ENCODE assay signal across 7 mouse cellular contexts in the genomic region with DNA sequence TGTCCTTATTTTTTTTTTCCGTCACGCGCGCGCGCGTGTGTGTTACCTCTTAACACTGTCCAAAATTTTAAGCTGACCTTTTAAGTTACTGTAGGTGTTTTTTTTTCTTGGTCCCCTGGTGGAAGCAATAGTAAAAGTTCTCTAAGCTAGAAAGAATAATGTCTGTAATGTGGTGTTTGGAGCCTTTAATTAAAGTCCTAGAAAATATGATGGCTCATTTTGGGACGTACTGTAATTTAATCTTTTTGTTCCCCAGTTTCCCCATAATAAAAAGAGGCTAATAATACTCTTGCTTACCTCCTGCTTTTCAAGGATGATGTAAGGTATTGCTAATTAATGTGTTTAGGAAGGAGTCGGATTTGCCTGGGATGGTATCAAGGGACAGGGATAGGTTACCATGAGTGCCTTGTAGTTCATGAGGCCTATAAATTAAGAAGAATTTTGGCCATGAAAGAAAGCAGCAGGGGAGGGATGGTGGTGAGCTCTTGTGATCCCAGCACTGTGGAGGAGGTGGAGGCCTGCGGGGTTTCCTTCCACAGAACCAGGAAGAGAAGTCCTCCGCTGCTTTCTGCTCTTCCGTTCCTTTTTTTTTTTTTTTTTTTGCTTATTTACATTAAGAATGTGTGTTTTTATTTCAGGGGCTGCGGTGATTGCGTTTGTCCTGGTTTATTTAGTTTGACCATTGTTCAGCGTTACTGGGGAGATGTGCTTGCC. TPM values are rescaled to one million over a fixed set of nuclear protein-coding genes. Genes with fewer than 3 reads are reported as not detected.
DNase-seq lines count a peak whose midpoint lies in the region; ATAC-seq lines count a peak whose summit lies in the region.

No protein-coding gene starts in this region.

- peak overlapping the region; percentile 72 for H3K4me2 ChIP-seq in embryonic facial prominence, embryonic 14.5 days (ENCODE audit: low read depth, low read length)
- peak overlapping the region; percentile 70 for H3K4me2 ChIP-seq in neural tube, embryonic 13.5 days

- ATAC-seq in megakaryocyte, adult 5-6 weeks (ENCODE audit: poor library complexity, severe bottlenecking) = no peak
- no peak for ATAC-seq in embryonic facial prominence, embryonic 14.5 days (ENCODE audit: low read depth)
- no peak for ATAC-seq in neural tube, embryonic 13.5 days (ENCODE audit: low read depth)

- 3% methylated on average over 15 of the region's 15 CpGs for WGBS in embryonic facial prominence, embryonic 14.5 days
- 2% methylated on average over 15 of the region's 15 CpGs for WGBS in neural tube, embryonic 13.5 days

- peaks cover 45% of the 10 kb centered on the region for H3K4me1 ChIP-seq in megakaryocyte, embryonic 14.5 days
- peaks cover 31% of the 10 kb centered on the region for H3K4me1 ChIP-seq in embryonic facial prominence, embryonic 14.5 days (ENCODE audit: control insufficient read depth, insufficient read depth, low read length)
- H3K4me1 ChIP-seq in neural tube, embryonic 13.5 days (replicated peaks) = peaks cover 66% of the 10 kb centered on the region

- H3K4me3 ChIP-seq in megakaryocyte, embryonic 14.5 days (replicated peaks) = peak overlapping the region; percentile 99
- peak overlapping the region; percentile 92 for H3K4me3 ChIP-seq in embryonic facial prominence, embryonic 14.5 days (ENCODE audit: low read depth, low read length)
- peak overlapping the region; percentile 70 for H3K4me3 ChIP-seq in neural tube, embryonic 13.5 days

- H3K9ac ChIP-seq in embryonic facial prominence, embryonic 14.5 days (ENCODE audit: low read depth, low read length) = peak overlapping the region; percentile 100
- peak overlapping the region; percentile 100 for H3K9ac ChIP-seq in neural tube, embryonic 13.5 days

- no peaks in the 10 kb centered on the region for H3K27me3 ChIP-seq in megakaryocyte, embryonic 14.5 days (replicated peaks)
- H3K27me3 ChIP-seq in embryonic facial prominence, embryonic 14.5 days (replicated peaks; ENCODE audit: control insufficient read depth, insufficient read depth, low read length) = no peaks in the 10 kb centered on the region
- H3K27me3 ChIP-seq in neural tube, embryonic 13.5 days = no peaks in the 10 kb centered on the region

- peak overlapping the region; percentile 99 for H3K27ac ChIP-seq in embryonic facial prominence, embryonic 14.5 days (replicated peaks; ENCODE audit: low read depth, low read length)
- peak overlapping the region; percentile 99 for H3K27ac ChIP-seq in neural tube, embryonic 13.5 days (replicated peaks)

- peaks cover 31% of the 10 kb centered on the region for H3K36me3 ChIP-seq in megakaryocyte, embryonic 14.5 days (replicated peaks; ENCODE audit: low read length)
- no peaks in the 10 kb centered on the region; the same call in 1 of the 2 replicates for H3K36me3 ChIP-seq in embryonic facial prominence, embryonic 14.5 days (ENCODE audit: control insufficient read depth, insufficient read depth, low read length)
- H3K36me3 ChIP-seq in neural tube, embryonic 13.5 days = no peaks in the 10 kb centered on the region

- peaks cover 12% of the 10 kb centered on the region for H3K9me3 ChIP-seq in megakaryocyte, embryonic 14.5 days
- no peaks in the 10 kb centered on the region for H3K9me3 ChIP-seq in embryonic facial prominence, embryonic 14.5 days (ENCODE audit: control insufficient read depth, low read length)
- H3K9me3 ChIP-seq in neural tube, embryonic 13.5 days = no peaks in the 10 kb centered on the region

- peak; percentile 61 for DNase-seq in embryonic facial prominence, embryonic 14.5 days (ENCODE audit: low spot score)
- DNase-seq in kidney, postnatal 10 days = peak; percentile 44
- DNase-seq in spleen, postnatal 36 days (ENCODE audit: low spot score in 2 of 2) = no peak
- no peak for DNase-seq in ovary, postnatal 10 days (ENCODE audit: low spot score)

RNA-seq across cellular contexts. Expression of a gene that starts 0.8 kb away (rescaled TPM):
- polyA plus RNA-seq in megakaryocyte, embryonic 14.5 days (2012; ENCODE audit: insufficient read depth, low replicate concordance) = 0.62 and 0.97 TPM in 2 replicates
- 84.2 and 101 TPM in 2 replicates for total RNA-seq in megakaryocyte, adult 5-6 weeks (2015)
- total RNA-seq in megakaryocyte, adult 5-6 weeks (2017) = 46.7 and 59.2 TPM in 2 replicates
- 39.6 and 40.0 TPM in 2 replicates for polyA plus RNA-seq in embryonic facial prominence, embryonic 14.5 days (2014; fragmentation: Nextera tagmentation; extraction: Ambion mirVana)
- polyA plus RNA-seq in neural tube, embryonic 13.5 days (2015; fragmentation: Nextera tagmentation; extraction: Ambion mirVana) = 54.6 and 61.1 TPM in 2 replicates

RNA-seq across cellular contexts. Expression of a gene that starts 1.7 kb away (rescaled TPM):
- polyA plus RNA-seq in megakaryocyte, embryonic 14.5 days (2012; ENCODE audit: insufficient read depth, low replicate concordance) = 0.47 and 4.9 TPM in 2 replicates
- total RNA-seq in megakaryocyte, adult 5-6 weeks (2015) = 96.1 and 96.7 TPM in 2 replicates
- total RNA-seq in megakaryocyte, adult 5-6 weeks (2017) = 69.0 and 91.8 TPM in 2 replicates
- 44.0 and 44.4 TPM in 2 replicates for polyA plus RNA-seq in embryonic facial prominence, embryonic 14.5 days (2014; fragmentation: Nextera tagmentation; extraction: Ambion mirVana)
- 51.4 and 52.4 TPM in 2 replicates for polyA plus RNA-seq in neural tube, embryonic 13.5 days (2015; fragmentation: Nextera tagmentation; extraction: Ambion mirVana)

Comparison
In these comparisons a context has a peak if more than half of its experiments do, and no peak if none do; other contexts are left out.
1. DNase-seq: peak in embryonic facial prominence, embryonic 14.5 days (single experiment) and kidney, postnatal 10 days (single experiment); none in spleen, postnatal 36 days (0 of 2) and ovary, postnatal 10 days (single experiment).
2. RNA of a gene that starts 0.8 kb away (polyA plus RNA-seq): 54.6 to 61.1 TPM in neural tube, embryonic 13.5 days and 39.6 to 40.0 TPM in embryonic facial prominence, embryonic 14.5 days; 0.62 to 0.97 TPM in megakaryocyte, embryonic 14.5 days; every median in the first group is over 10 times any median in the second.
3. Peak in every context shown above with its lines, with median percentiles within 50 percentile points of each other: H3K4me3 ChIP-seq.